Mouse (Mus musculus) kidney, embryonic 14.5 days (tissue): Measurements from ENCODE around the gene Upk3bl. TPM values are rescaled to one million over a fixed set of nuclear protein-coding genes. Genes with fewer than 3 reads are reported as not detected.
"Not testable (repeated sequence)": the region's sequence is repeated elsewhere in the genome, so short reads cannot be mapped to it uniquely, and the experiment has no call there.

Source experiments
- ATAC-seq: fragments of 200-750 bp; cut with Nextera tagmentation; 2 replicates; pipeline ENCODE4 v1.8.0; 2017; ENCODE audit warnings: moderate number of reproducible peaks, mild to moderate bottlenecking, moderate TSS enrichment, moderate library complexity; ENCODE audit not compliant: low FRiP score, low TSS enrichment
- H3K27ac ChIP-seq: fragments of 300-500 bp; sonication (generic); 2 replicates; pipeline ENCODE4 v1.5.1; 2014; ENCODE audit warnings: low read depth, mild to moderate bottlenecking, low read length, moderate library complexity, mixed read lengths
- H3K27me3 ChIP-seq: fragments of 300-500 bp; sonication (generic); 2 replicates; pipeline ENCODE4 v1.6.1; 2014; ENCODE audit warnings: mild to moderate bottlenecking, low read length; ENCODE audit not compliant: control insufficient read depth, insufficient read depth
- H3K36me3 ChIP-seq: fragments of 300-500 bp; sonication (generic); 2 replicates; pipeline ENCODE4 v1.6.1; 2014; ENCODE audit warnings: low read length, mixed read lengths; ENCODE audit not compliant: control insufficient read depth, insufficient read depth
- H3K4me1 ChIP-seq: fragments of 300-500 bp; sonication (generic); 2 replicates; pipeline ENCODE4 v1.6.1; 2014; ENCODE audit warnings: low read length, mixed read lengths; ENCODE audit not compliant: control insufficient read depth, insufficient read depth
- H3K4me2 ChIP-seq: fragments of 300-500 bp; sonication (generic); replicated peaks from 2 replicates; pipeline ENCODE4 v1.6.1; 2014; ENCODE audit warnings: low read depth, mild to moderate bottlenecking, low read length
- H3K4me3 ChIP-seq: fragments of 300-500 bp; sonication (generic); 2 replicates; pipeline ENCODE4 v1.5.1; 2014; ENCODE audit warnings: mild to moderate bottlenecking, low read length
- H3K9ac ChIP-seq: fragments of 300-500 bp; sonication (generic); 2 replicates; pipeline ENCODE4 v1.6.1; 2014; ENCODE audit warnings: low read depth, mild to moderate bottlenecking, low read length, moderate library complexity
- H3K9me3 ChIP-seq: fragments of 300-500 bp; sonication (generic); 2 replicates; pipeline ENCODE4 v1.6.1; 2016; ENCODE audit warnings: low read length; ENCODE audit not compliant: control insufficient read depth
- WGBS: fragments of 180-500 bp; shearing (Covaris S2); extraction: QIAGEN DNeasy Blood & Tissue Kit; methylation state at CpG from one replicate; pipeline ENCODE4 v1.1.7; 2014; 5-methylcytosine and 5-hydroxymethylcytosine counted together
- microRNA-seq: library from miRNA; unstranded; fragments of <30 nt; microRNA quantifications from one replicate; pipeline ENCODE4, GENCODE M21; 2016
- polyA plus RNA-seq: library from polyadenylated mRNA; unstranded; fragments of >200 nt; fragmentation: Nextera tagmentation; extraction: Ambion mirVana; gene quantifications from 2 replicates; pipeline ENCODE4 v1.2.1, GENCODE M21; 2014

Upk3bl gene
- polyA plus RNA-seq, 1 experiment from 2014 or later: 2.2 TPM

GRCm38 (mm10) chr5:136108486-136108885, 54.2 kb downstream of the Upk3bl start:
- WGBS: 42% methylated on average over 2 of the region's 2 CpGs
- Histone ChIP-seq H3K4me3 (no peak overlapping the region), H3K27me3 (no peaks in the 10 kb centered on the region), H3K36me3 (no peaks in the 10 kb centered on the region), H3K9me3 (no peaks in the 10 kb centered on the region), H3K4me1 (no peaks in the 10 kb centered on the region), H3K9ac (no peak overlapping the region), H3K4me2 (no peak overlapping the region), H3K27ac (no peak overlapping the region)
- no peak for ATAC-seq

GRCm38 (mm10) chr5:136109042-136109441, 54.8 kb downstream of the Upk3bl start:
- no peak for ATAC-seq
- WGBS: 83% methylated on average over 3 of the region's 3 CpGs
- no peaks in the 10 kb centered on the region for H3K4me1 ChIP-seq
- H3K27me3 ChIP-seq: no peaks in the 10 kb centered on the region
- no peak overlapping the region for H3K9ac ChIP-seq
- no peak overlapping the region for H3K4me3 ChIP-seq
- no peak overlapping the region for H3K27ac ChIP-seq
- no peak overlapping the region for H3K4me2 ChIP-seq
- no peaks in the 10 kb centered on the region for H3K9me3 ChIP-seq
- H3K36me3 ChIP-seq: no peaks in the 10 kb centered on the region

GRCm38 (mm10) chr5:136113546-136113945, 59.3 kb downstream of the Upk3bl start:
- H3K4me2 ChIP-seq, H3K27me3 ChIP-seq, H3K9me3 ChIP-seq, ATAC-seq, H3K36me3 ChIP-seq, H3K27ac ChIP-seq, H3K4me3 ChIP-seq, H3K9ac ChIP-seq: not testable (repeated sequence)
- 39% methylated on average over 4 of the region's 4 CpGs for WGBS
- H3K4me1 ChIP-seq: peaks cover 14% of the 10 kb centered on the region

Small RNAs within 50 kb of the gene (microRNA-seq; reads per million reads assigned to microRNA genes)
- 1.1 reads per million for gene Mir7035

Other genes starting within 250 kb of the Upk3bl start
- gene Srrm3, start 247.6 kb upstream of the Upk3bl start, polyA plus RNA-seq: 0.09 and 0.11 TPM in 2 replicates
- gene Hspb1, start 166.6 kb upstream of the Upk3bl start, polyA plus RNA-seq: 32.4 and 36.9 TPM in 2 replicates
- 90.2 and 105 TPM in 2 replicates for gene Ywhag, start 119.9 kb upstream of the Upk3bl start, polyA plus RNA-seq
- 10.2 and 10.3 TPM in 2 replicates for gene Ssc4d, start 80.0 kb upstream of the Upk3bl start, polyA plus RNA-seq
- gene Zp3, start 74.4 kb upstream of the Upk3bl start, polyA plus RNA-seq: 0.29 TPM in 1 of 2 replicates, not detected in the other
- 24.0 and 26.6 TPM in 2 replicates for gene Dtx2, start 59.7 kb upstream of the Upk3bl start, polyA plus RNA-seq
- 0.85 and 0.99 TPM in 2 replicates for gene Upk3b, start 16.0 kb upstream of the Upk3bl start, polyA plus RNA-seq
- gene Rasa4, start 29.4 kb downstream of the Upk3bl start, polyA plus RNA-seq: 13.5 and 17.5 TPM in 2 replicates
- 270 and 326 TPM in 2 replicates for gene Polr2j, start 62.1 kb downstream of the Upk3bl start, polyA plus RNA-seq
- 32.2 and 40.0 TPM in 2 replicates for gene Lrwd1, start 81.6 kb downstream of the Upk3bl start, polyA plus RNA-seq
- gene Alkbh4, start 81.7 kb downstream of the Upk3bl start, polyA plus RNA-seq: 12.5 and 16.0 TPM in 2 replicates
- 5.6 and 6.6 TPM in 2 replicates for gene Orai2, start 116.2 kb downstream of the Upk3bl start, polyA plus RNA-seq
- 57.5 and 64.5 TPM in 2 replicates for gene Prkrip1, start 144.5 kb downstream of the Upk3bl start, polyA plus RNA-seq
- gene Sh2b2, start 192.1 kb downstream of the Upk3bl start, polyA plus RNA-seq: 5.0 and 5.4 TPM in 2 replicates